Mouse (Mus musculus) heart, embryonic 12.5 days (tissue): ENCODE results near the gene Gm45717. TPM values are rescaled to one million over a fixed set of nuclear protein-coding genes. Genes with fewer than 3 reads are reported as not detected.

Source experiments
- ATAC-seq: fragments of 200-750 bp; cut with Nextera tagmentation; 2 replicates; pipeline ENCODE4 v1.8.0; 2017; ENCODE audit warnings: moderate TSS enrichment, moderate library complexity; ENCODE audit not compliant: insufficient number of reproducible peaks, low FRiP score
- H3K27ac ChIP-seq: fragments of 300-500 bp; sonication (generic); 2 replicates; pipeline ENCODE4 v1.5.1; 2016; ENCODE audit warnings: mild to moderate bottlenecking, moderate library complexity; ENCODE audit not compliant: poor library complexity, severe bottlenecking
- H3K27me3 ChIP-seq: fragments of 300-500 bp; sonication (generic); replicated peaks from 2 replicates; pipeline ENCODE4 v1.6.1; 2016; ENCODE audit warnings: mild to moderate bottlenecking, moderate library complexity
- H3K36me3 ChIP-seq: fragments of 300-500 bp; sonication (generic); 2 replicates; pipeline ENCODE4 v1.6.1; 2016; ENCODE audit warnings: mild to moderate bottlenecking, moderate library complexity
- H3K4me1 ChIP-seq: fragments of 300-500 bp; sonication (generic); replicated peaks from 2 replicates; pipeline ENCODE4 v1.6.1; 2016; ENCODE audit warnings: mild to moderate bottlenecking
- H3K4me2 ChIP-seq: fragments of 300-500 bp; sonication (generic); 2 replicates; pipeline ENCODE4 v1.6.1; 2016; ENCODE audit warnings: mild to moderate bottlenecking, moderate library complexity
- H3K4me3 ChIP-seq: fragments of 300-500 bp; sonication (generic); 2 replicates; pipeline ENCODE4 v1.5.1; 2016; ENCODE audit warnings: mild to moderate bottlenecking
- H3K9ac ChIP-seq: fragments of 300-500 bp; sonication (generic); 2 replicates; pipeline ENCODE4 v1.6.1; 2016; ENCODE audit warnings: mild to moderate bottlenecking, moderate library complexity
- H3K9me3 ChIP-seq: fragments of 300-500 bp; sonication (generic); replicated peaks from 2 replicates; pipeline ENCODE4 v1.6.1; 2016; ENCODE audit warnings: mild to moderate bottlenecking, moderate library complexity
- WGBS: fragments of 180-500 bp; shearing (Covaris S2); methylation state at CpG from one replicate; pipeline ENCODE4 v1.1.7; 2016; 5-methylcytosine and 5-hydroxymethylcytosine counted together
- polyA plus RNA-seq: library from polyadenylated mRNA; unstranded; fragments of >200 nt; fragmentation: Nextera tagmentation; extraction: Ambion mirVana; gene quantifications from 2 replicates; pipeline ENCODE4 v1.2.1, GENCODE M21; 2016

The Gm45717 gene
- polyA plus RNA-seq, 1 experiment from 2014 or later, result not detected

DNA sequence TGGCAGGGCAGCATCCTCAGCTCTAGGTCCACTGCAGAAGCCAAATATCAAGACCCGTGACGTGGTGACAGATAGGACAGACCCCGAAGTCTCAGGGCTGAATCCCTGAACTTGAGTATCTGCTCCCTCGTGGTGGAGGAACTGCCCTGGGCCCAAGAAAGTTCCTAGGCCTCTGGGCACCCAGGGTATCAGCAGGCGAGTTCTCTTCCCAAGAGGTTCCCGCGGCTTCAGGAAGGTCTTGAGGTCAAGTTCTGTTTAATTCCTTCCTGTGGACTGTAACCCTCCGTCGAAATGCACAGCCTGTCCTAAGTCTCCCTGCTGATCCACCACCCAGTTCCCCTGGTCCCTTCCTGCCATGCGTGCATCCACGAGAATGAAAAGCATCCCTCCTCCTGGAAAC, 2.6 kb downstream of the Gm45717 start:
- Histone ChIP-seq H3K4me1 (peaks cover 54% of the 10 kb centered on the region), H3K27ac (no peak overlapping the region), H3K4me2 (peak overlapping the region; percentile 81), H3K36me3 (peaks cover 14% of the 10 kb centered on the region), H3K27me3 (peaks cover 4% of the 10 kb centered on the region; the same call in 1 of the 2 replicates), H3K9ac (no peak overlapping the region), H3K4me3 (no peak overlapping the region), H3K9me3 (no peaks in the 10 kb centered on the region)
- 66% methylated on average over 11 of the region's 11 CpGs for WGBS
- ATAC-seq, result no peak

GRCm38 (mm10) chr7:140952441-140952840, 3.3 kb downstream of the Gm45717 start:
- H3K27ac ChIP-seq, result no peak overlapping the region
- no peaks in the 10 kb centered on the region for H3K27me3 ChIP-seq
- no peaks in the 10 kb centered on the region for H3K9me3 ChIP-seq
- WGBS, result 70% methylated on average over 7 of the region's 7 CpGs
- no peak for ATAC-seq
- peaks cover 21% of the 10 kb centered on the region for H3K36me3 ChIP-seq
- no peak overlapping the region for H3K9ac ChIP-seq
- no peak overlapping the region for H3K4me3 ChIP-seq
- no peak overlapping the region for H3K4me2 ChIP-seq
- peaks cover 61% of the 10 kb centered on the region for H3K4me1 ChIP-seq

- H3K4me2 ChIP-seq, result no peak overlapping the region
- H3K4me3 ChIP-seq, result no peak overlapping the region
- H3K4me1 ChIP-seq, result peaks cover 67% of the 10 kb centered on the region
- WGBS, result 73% methylated on average over 6 of the region's 6 CpGs
- peaks cover 23% of the 10 kb centered on the region for H3K36me3 ChIP-seq
- no peak for ATAC-seq
- no peaks in the 10 kb centered on the region for H3K9me3 ChIP-seq
- H3K27ac ChIP-seq, result no peak overlapping the region
- H3K9ac ChIP-seq, result no peak overlapping the region
- no peaks in the 10 kb centered on the region for H3K27me3 ChIP-seq
These were observed 4.0 kb downstream of the Gm45717 start for GRCm38 (mm10) chr7:140951765-140952164.

DNA sequence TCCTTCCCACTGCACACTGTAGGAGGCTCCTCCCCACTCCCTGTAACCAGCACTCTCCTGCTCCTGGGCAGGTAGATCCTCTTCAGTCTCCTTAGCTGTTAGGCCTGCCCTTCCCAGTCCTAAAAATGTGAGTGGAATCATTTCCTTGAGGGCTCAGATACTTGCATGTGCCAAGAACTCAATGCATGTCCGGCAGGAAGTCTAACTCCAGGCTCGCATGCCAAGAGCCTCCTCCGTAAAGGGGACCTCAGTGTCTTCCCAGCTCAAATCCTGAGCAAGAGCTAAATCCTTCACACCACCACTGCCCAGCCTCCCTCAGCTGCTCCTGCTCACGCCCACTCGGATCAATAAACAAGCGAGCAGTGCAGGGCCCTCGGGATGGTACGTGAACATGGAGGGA, 4.7 kb downstream of the Gm45717 start:
- H3K4me2 ChIP-seq, result peak overlapping the region; percentile 18; the same call in 1 of the 2 replicates

DNA sequence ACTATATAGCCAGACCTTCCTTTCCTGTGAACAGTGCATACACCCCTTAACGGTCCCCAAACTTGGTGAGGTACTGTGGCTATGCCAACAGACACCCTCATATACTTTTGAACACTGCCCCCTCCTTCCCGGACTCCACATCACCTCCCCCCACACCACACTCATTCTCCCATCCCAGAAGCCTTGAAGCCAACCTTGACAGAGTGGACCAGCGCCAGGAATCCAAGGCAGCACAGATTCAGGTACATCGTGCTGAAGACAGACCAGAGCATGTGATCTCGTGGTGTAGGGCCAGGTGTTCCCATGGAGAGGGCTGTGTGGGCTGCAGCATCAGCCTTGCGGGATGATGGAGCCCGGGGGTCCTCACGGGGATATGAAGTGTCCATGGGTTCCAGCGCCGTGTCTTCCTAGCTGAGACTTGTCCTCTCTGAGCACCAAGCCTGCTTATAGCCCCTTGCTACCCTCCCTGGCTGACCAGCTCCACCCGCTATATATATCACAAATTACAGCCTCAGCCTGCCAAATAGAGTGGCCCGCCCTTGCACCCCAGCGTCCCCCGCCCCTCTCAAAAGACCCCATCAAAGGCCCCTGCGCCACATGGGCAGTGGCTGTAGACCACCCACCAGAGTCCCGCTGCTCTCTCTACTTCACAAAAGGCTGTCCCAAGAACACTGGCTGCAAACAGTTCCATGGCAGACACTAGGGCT, 5.8 kb downstream of the Gm45717 start, which contains the start of gene Ifitm5:
Gene Ifitm5 (minus strand): TSS at position 468 of the 707 bp plus-strand sequence.
- peak within 1 kb of the TSS; percentile 25; the same call in 1 of the 2 replicates for H3K9ac ChIP-seq
- H3K27me3 ChIP-seq, result no peaks in the 10 kb centered on the region
- H3K4me1 ChIP-seq, result peaks cover 63% of the 10 kb centered on the region
- H3K36me3 ChIP-seq, result peaks cover 34% of the 10 kb centered on the region
- H3K27ac ChIP-seq, result peak within 1 kb of the TSS; percentile 30; the same call in 1 of the 2 replicates
- H3K9me3 ChIP-seq, result no peaks in the 10 kb centered on the region
- no peak within 1 kb of the TSS for H3K4me3 ChIP-seq
- no peak for ATAC-seq
- WGBS, result 83% methylated on average over 16 of the region's 16 CpGs
- H3K4me2 ChIP-seq, result peak within 1 kb of the TSS; percentile 18; the same call in 1 of the 2 replicates

More for the DNA sequence above, 4.7 kb downstream of the Gm45717 start:
- Histone ChIP-seq H3K9me3 (no peaks in the 10 kb centered on the region), H3K4me1 (peaks cover 68% of the 10 kb centered on the region), H3K4me3 (no peak overlapping the region), H3K9ac (peak overlapping the region; percentile 25; the same call in 1 of the 2 replicates), H3K27ac (peak overlapping the region; percentile 30; the same call in 1 of the 2 replicates), H3K27me3 (no peaks in the 10 kb centered on the region), H3K36me3 (peaks cover 26% of the 10 kb centered on the region)
- 51% methylated on average over 8 of the region's 8 CpGs for WGBS
- no peak for ATAC-seq

- Histone ChIP-seq H3K36me3 (peaks cover 38% of the 10 kb centered on the region), H3K4me1 (peaks cover 56% of the 10 kb centered on the region), H3K4me2 (no peak overlapping the region)
These were observed 6.5 kb downstream of the Gm45717 start for GRCm38 (mm10) chr7:140949255-140949654.

GRCm38 (mm10) chr7:140948161-140948560, 7.6 kb downstream of the Gm45717 start:
- Histone ChIP-seq H3K9me3 (no peaks in the 10 kb centered on the region), H3K9ac (no peak overlapping the region), H3K27ac (peak overlapping the region; percentile 49; the same call in 1 of the 2 replicates), H3K4me1 (peaks cover 51% of the 10 kb centered on the region), H3K27me3 (no peaks in the 10 kb centered on the region), H3K4me2 (no peak overlapping the region), H3K36me3 (peaks cover 38% of the 10 kb centered on the region), H3K4me3 (no peak overlapping the region)
- WGBS, result 32% methylated on average over 8 of the region's 8 CpGs
- no peak for ATAC-seq

More at GRCm38 (mm10) chr7:140949255-140949654, 6.5 kb downstream of the Gm45717 start:
- Histone ChIP-seq H3K9ac (no peak overlapping the region), H3K9me3 (no peaks in the 10 kb centered on the region), H3K4me3 (no peak overlapping the region), H3K27me3 (no peaks in the 10 kb centered on the region), H3K27ac (no peak overlapping the region)
- WGBS, result 87% methylated on average over 6 of the region's 6 CpGs
- ATAC-seq, result no peak

GRCm38 (mm10) chr7:140946980-140947379, 8.8 kb downstream of the Gm45717 start:
- H3K36me3 ChIP-seq, result peaks cover 35% of the 10 kb centered on the region
- no peak overlapping the region for H3K4me3 ChIP-seq
- no peak overlapping the region for H3K9ac ChIP-seq
- no peak overlapping the region for H3K4me2 ChIP-seq
- no peaks in the 10 kb centered on the region for H3K27me3 ChIP-seq
- WGBS, result 31% methylated on average over 7 of the region's 7 CpGs
- H3K27ac ChIP-seq, result peak overlapping the region; percentile 43
- peaks cover 49% of the 10 kb centered on the region for H3K4me1 ChIP-seq
- H3K9me3 ChIP-seq, result no peaks in the 10 kb centered on the region
- ATAC-seq, result peak; percentile 60

GRCm38 (mm10) chr7:140946311-140946710, 9.4 kb downstream of the Gm45717 start:
- Histone ChIP-seq H3K9ac (no peak overlapping the region), H3K27ac (peak overlapping the region; percentile 43), H3K9me3 (no peaks in the 10 kb centered on the region), H3K4me3 (no peak overlapping the region), H3K36me3 (peaks cover 35% of the 10 kb centered on the region), H3K27me3 (no peaks in the 10 kb centered on the region), H3K4me1 (peaks cover 47% of the 10 kb centered on the region), H3K4me2 (no peak overlapping the region)
- ATAC-seq, result no peak
- 85% methylated on average over 10 of the region's 10 CpGs for WGBS

- Histone ChIP-seq H3K9me3 (no peaks in the 10 kb centered on the region), H3K4me1 (peaks cover 40% of the 10 kb centered on the region), H3K4me3 (no peak overlapping the region), H3K27ac (no peak overlapping the region), H3K27me3 (no peaks in the 10 kb centered on the region), H3K9ac (no peak overlapping the region), H3K36me3 (peaks cover 35% of the 10 kb centered on the region), H3K4me2 (no peak overlapping the region)
- no peak for ATAC-seq
- WGBS, result 87% methylated on average over 5 of the region's 5 CpGs
These were observed 10.5 kb downstream of the Gm45717 start for GRCm38 (mm10) chr7:140945247-140945646.

GRCm38 (mm10) chr7:140944236-140944635, 11.5 kb downstream of the Gm45717 start:
- H3K4me1 ChIP-seq, result peaks cover 43% of the 10 kb centered on the region
- no peak for ATAC-seq
- no peaks in the 10 kb centered on the region for H3K9me3 ChIP-seq
- WGBS, result 78% methylated on average over 7 of the region's 7 CpGs
- H3K27me3 ChIP-seq, result no peaks in the 10 kb centered on the region
- peaks cover 31% of the 10 kb centered on the region for H3K36me3 ChIP-seq
- H3K27ac ChIP-seq, result no peak overlapping the region
- H3K9ac ChIP-seq, result no peak overlapping the region
- no peak overlapping the region for H3K4me2 ChIP-seq
- no peak overlapping the region for H3K4me3 ChIP-seq
